Mouse (Mus musculus) thymus, adult 2 months (tissue): ENCODE measurements around the gene Kif5c.

Source experiments
- CTCF ChIP-seq: fragments of 200-500 bp; IDR thresholded peaks from 2 replicates; pipeline ENCODE4 v1.5.1; 2012; ENCODE audit warnings: mild to moderate bottlenecking, control low read depth, low read length, moderate library complexity, borderline replicate concordance; ENCODE audit not compliant: control insufficient read depth, poor library complexity, insufficient read depth; ENCODE audit errors: extremely low read depth
- POLR2A ChIP-seq: fragments of 200-500 bp; IDR thresholded peaks from 2 replicates; pipeline ENCODE4 v1.6.1; 2012; ENCODE audit warnings: mild to moderate bottlenecking, low read length, control low read depth, moderate library complexity; ENCODE audit not compliant: control insufficient read depth, poor library complexity, insufficient read depth; ENCODE audit errors: extremely low read depth

DNA sequence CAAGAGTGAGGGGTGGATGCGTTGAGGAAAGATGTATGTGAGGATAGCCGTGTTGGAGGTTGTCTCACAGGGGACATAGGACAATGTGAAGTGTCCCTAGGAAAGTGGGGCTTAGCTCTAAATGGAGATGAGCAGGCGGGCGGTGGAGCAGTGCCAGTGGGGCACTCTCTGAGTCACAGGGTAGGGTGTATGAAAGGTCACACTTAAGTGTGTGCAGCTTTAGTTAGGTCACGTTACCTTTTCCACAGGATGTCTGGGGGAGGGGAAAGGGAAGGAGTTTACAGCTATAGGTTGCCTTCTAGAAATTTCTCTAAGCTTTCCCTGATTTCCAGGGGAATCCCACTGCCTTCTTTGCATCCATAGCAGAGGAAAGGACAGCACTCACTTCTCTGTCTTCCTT lies 170.4 kb downstream of the Kif5c start:
- TF ChIP-seq CTCF: no peak
- no peak for TF ChIP-seq POLR2A
